Mouse (Mus musculus): ENCODE data around the gene Crb3. TPM values are rescaled to one million over a fixed set of nuclear protein-coding genes. Genes with fewer than 3 reads are reported as not detected.

Crb3 gene
- total RNA-seq, 2 experiments from 2014 or later, result 0.68 to 1.6 TPM

DNA sequence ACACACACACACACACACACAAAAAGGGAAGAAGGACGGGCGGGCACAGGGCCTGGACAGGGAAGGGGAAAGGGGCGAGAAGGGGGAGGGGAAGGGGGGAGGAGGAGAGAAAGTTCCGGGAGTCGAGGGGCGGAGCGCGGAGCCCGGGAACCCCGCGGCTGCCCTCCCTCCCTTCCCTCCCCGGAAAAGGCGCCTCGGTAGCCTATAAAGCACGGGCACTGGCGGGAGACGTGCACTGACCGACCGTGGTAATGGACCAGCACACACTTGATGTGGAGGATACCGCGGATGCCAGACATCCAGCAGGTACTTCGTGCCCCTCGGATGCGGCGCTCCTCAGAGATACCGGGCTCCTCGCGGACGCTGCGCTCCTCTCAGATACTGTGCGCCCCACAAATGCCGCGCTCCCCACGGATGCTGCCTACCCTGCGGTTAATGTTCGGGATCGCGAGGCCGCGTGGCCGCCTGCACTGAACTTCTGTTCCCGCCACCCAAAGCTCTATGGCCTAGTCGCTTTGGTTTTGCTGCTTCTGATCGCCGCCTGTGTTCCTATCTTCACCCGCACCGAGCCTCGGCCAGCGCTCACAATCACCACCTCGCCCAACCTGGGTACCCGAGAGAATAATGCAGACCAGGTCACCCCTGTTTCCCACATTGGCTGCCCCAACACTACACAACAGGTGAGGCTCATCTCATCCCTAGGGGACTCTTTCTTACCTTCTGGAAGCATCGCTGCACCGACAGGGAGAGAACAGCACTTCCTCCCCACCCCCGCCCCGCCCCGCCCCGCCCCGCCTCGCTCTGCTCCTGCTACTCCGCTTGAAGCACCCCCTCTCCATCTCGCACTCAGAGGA is 46.5 kb downstream of the Crb3 start, which contains the start of gene Tnfsf9:
Gene Tnfsf9, plus strand, starts transcription at position 145 of the 854 bp plus-strand sequence.
- peak; percentile 9 to 29 for DNase-seq (ENCODE audit: low spot score in 2 of 2)

- no peak for DNase-seq (ENCODE audit: low spot score in 2 of 2)
Observed at GRCm38 (mm10) chr17:57106035-57106368, 47.1 kb downstream of the Crb3 start.

DNA sequence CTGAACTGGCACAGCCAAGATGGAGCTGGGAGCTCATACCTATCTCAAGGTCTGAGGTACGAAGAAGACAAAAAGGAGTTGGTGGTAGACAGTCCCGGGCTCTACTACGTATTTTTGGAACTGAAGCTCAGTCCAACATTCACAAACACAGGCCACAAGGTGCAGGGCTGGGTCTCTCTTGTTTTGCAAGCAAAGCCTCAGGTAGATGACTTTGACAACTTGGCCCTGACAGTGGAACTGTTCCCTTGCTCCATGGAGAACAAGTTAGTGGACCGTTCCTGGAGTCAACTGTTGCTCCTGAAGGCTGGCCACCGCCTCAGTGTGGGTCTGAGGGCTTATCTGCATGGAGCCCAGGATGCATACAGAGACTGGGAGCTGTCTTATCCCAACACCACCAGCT is 48.2 kb downstream of the Crb3 start:
- no peak for DNase-seq (ENCODE audit: low spot score in 2 of 2)

- no peak for DNase-seq (ENCODE audit: low spot score in 2 of 2)
Observed at GRCm38 (mm10) chr17:57108040-57108665, 49.2 kb downstream of the Crb3 start.

DNA sequence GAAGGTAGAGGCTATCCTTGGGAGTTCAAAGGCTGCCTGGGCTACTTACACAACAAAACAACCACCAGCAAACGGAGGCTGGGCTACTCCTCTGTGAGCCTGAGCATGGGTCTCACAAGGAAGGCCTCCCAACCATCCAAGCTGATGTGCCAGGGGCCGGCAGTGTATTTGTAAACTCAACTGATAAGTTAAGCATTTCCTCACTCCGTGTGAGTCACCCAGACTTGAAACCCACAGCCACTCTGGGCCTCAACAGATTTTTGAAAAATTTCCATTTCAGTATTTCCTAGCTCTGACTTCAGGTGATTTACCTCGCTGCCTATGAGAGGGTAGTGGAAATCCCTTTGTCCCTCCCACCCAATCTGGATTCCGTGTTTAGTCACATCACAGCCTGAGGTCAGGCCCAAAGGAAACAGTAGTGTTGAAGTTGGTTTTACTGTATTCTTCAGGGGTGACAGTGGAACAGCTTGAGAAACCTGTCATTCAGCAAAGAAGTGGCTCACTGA is 49.8 kb downstream of the Crb3 start:
- DNase-seq (ENCODE audit: low spot score in 2 of 2), result no peak

GRCm38 (mm10) chr17:57110005-57110404 is 51.1 kb downstream of the Crb3 start:
- no peak for DNase-seq (ENCODE audit: low spot score in 2 of 2)

- DNase-seq (ENCODE audit: low spot score in 2 of 2), result no peak
Observed at GRCm38 (mm10) chr17:57112768-57113474, 54.0 kb downstream of the Crb3 start.

Other genes with a start within 250 kb of the Crb3 start
- 1 to 10 TPM; 2.6 to 2.7 TPM for gene Rfx2, start 228.1 kb upstream of the Crb3 start, total RNA-seq (2021)
- gene Acsbg2, start 184.7 kb upstream of the Crb3 start, total RNA-seq (2021), result not detected
- under 1 TPM; 0.14 to 0.40 TPM for gene 1700061G19Rik, start 183.6 kb upstream of the Crb3 start, total RNA-seq (2021)
- gene Mllt1, start 123.7 kb upstream of the Crb3 start, total RNA-seq (2021), result 10 to 100 TPM; 86.7 to 95.8 TPM
- not detected for gene Acer1, start 77.0 kb upstream of the Crb3 start, total RNA-seq (2021)
- gene Clpp, start 68.8 kb upstream of the Crb3 start, total RNA-seq (2021), result 10 to 100 TPM; 63.8 to 67.7 TPM
- 10 to 100 TPM; 26.1 to 28.1 TPM for gene Alkbh7, start 61.8 kb upstream of the Crb3 start, total RNA-seq (2021)
- gene Pspn, start 59.1 kb upstream of the Crb3 start, total RNA-seq (2021), result under 1 TPM in 1 of 2 experiments, not detected in 1; 0.82 TPM
- gene Gtf2f1, start 47.8 kb upstream of the Crb3 start, total RNA-seq (2021), result 10 to 100 TPM; 60.7 to 64.5 TPM
- gene Gm17949, start 47.6 kb upstream of the Crb3 start, total RNA-seq (2021), result under 1 TPM in 1 of 2 experiments, not detected in 1; 0.49 TPM
- 100 to 1,000 TPM; 106 to 108 TPM for gene Khsrp, start 27.6 kb upstream of the Crb3 start, total RNA-seq (2021)
- gene Slc25a41, start 17.5 kb upstream of the Crb3 start, total RNA-seq (2021), result under 1 TPM in 1 of 2 experiments, not detected in 1; 0.40 TPM
- 100 to 1,000 TPM; 314 to 325 TPM for gene Slc25a23, start 758 bp downstream of the Crb3 start, total RNA-seq (2021)
- 1 to 10 TPM; 1.2 to 1.8 TPM for gene Dennd1c, start 19.4 kb downstream of the Crb3 start, total RNA-seq (2021)
- 100 to 1,000 TPM; 543 to 577 TPM for gene Tubb4a, start 28.7 kb downstream of the Crb3 start, total RNA-seq (2021)
- under 1 TPM; 0.37 to 0.52 TPM for gene Tnfsf9, start 46.2 kb downstream of the Crb3 start, total RNA-seq (2021)
- gene Cd70, start 90.7 kb downstream of the Crb3 start, total RNA-seq (2021), result not detected
- not detected for gene Tnfsf14, start 135.1 kb downstream of the Crb3 start, total RNA-seq (2021)
- under 1 TPM in 1 of 2 experiments, not detected in 1; 0.84 TPM for gene C3, start 169.0 kb downstream of the Crb3 start, total RNA-seq (2021)
- 10 to 100 TPM; 24.1 to 26.7 TPM for gene Gpr108, start 189.3 kb downstream of the Crb3 start, total RNA-seq (2021)
- 10 to 100 TPM in 1 of 2 experiments, 1 to 10 TPM in 1; 9.5 to 10.2 TPM for gene Trip10, start 190.3 kb downstream of the Crb3 start, total RNA-seq (2021)
- 1 to 10 TPM; 2.9 to 3.1 TPM for gene Vav1, start 220.0 kb downstream of the Crb3 start, total RNA-seq (2021)

Measured in left cerebral cortex, adult 18-20 months (tissue).